Mouse (Mus musculus): ENCODE data around the gene Car10.

Gene Car10

GRCm38 (mm10) chr11:93097941-93098828 lies at the start of gene Car10:
Gene Car10 (plus strand): TSS chr11:93098028.
- DNase-seq: peak; percentile 25

GRCm38 (mm10) chr11:93065021-93065420 lies 32.8 kb upstream of the Car10 start:
- no peak for DNase-seq

- DNase-seq: no peak
Observed at GRCm38 (mm10) chr11:93065656-93066181, 32.1 kb upstream of the Car10 start.

DNA sequence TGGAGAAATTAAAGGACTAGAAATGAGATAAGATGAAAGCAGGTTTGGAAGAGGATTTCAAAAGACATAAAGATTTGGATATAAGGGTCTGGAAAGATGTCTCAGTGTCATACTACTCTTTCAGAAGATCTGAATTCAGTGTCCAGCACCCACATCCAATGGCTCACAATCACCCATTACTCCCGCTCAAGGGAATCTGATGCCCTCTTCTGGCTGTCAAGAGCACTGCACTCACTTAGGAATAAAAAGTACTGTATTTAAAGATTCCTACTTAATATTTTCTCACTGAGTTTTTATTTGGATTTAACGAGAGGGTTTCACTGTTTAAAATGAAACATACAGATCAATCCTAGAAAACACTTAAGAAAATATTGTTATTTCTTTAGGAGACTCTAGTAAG lies 2.2 kb upstream of the Car10 start:
- no peak for DNase-seq

DNA sequence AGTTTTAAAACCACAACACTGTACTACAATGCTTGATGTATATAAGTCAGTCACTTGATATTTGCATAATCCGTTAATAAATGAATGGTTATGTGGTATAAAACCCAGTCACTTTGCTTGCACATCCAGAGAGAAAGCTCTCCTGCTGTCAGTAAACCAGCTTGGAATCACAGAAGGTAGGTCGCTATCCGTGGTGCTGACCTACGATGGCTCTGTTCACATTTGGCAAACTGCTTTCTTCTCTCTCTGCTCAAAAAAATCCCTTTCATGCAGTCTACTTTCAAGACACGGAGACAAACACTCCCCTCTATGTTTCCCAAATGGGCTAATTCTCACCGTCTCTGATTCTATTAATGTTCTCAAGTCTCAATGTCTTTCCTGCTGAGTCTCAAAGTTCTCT lies 827 bp upstream of the Car10 start:
- DNase-seq: no peak

DNA sequence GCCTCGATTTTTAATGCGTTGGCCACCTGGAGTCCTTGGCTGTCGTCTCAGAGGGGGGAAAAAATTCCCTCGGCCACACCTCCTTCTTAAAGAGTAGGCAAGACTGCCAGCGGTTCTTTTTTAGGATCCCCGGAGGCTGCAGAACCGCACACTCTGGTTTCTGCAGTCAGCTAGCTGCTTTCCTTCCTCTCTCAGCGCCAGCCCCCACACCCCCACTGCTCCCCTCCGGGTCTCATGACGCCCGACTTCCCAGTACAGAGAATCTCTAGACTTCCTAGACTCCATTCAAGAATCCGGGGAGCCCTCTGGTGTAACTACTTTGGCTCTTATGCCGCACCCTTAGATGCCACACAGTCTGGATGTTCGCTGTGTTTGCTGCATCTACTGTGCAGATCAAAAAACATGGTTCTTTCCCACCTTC lies 387 bp upstream of the Car10 start:
- DNase-seq: peak; percentile 16

DNA sequence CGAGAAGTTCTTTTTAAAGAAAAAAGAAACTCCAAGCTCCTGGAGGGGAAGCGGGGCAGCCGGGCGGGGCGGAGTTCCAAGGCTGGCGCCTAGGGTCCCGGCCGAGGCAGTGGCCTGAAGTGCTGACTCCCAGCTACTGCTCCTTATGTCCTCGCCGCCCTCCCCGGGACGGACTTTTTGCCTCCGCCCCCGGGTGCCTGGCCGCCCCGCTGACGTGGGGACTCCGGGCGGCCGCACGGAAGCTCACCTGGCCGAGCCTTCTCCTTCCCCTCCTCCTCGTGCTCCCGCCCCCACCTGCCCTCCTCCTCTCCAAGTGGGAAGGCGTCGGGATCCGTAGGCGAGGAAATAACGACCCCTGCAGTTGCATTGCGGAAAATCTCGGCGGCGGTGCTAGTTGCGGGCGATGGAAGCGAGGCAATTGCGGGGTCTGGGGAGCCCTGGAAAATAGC lies 1.1 kb downstream of the Car10 start:
- peak; percentile 67 for DNase-seq

GRCm38 (mm10) chr11:93099431-93100370 lies 1.9 kb downstream of the Car10 start:
- DNase-seq: peak; percentile 23

DNA sequence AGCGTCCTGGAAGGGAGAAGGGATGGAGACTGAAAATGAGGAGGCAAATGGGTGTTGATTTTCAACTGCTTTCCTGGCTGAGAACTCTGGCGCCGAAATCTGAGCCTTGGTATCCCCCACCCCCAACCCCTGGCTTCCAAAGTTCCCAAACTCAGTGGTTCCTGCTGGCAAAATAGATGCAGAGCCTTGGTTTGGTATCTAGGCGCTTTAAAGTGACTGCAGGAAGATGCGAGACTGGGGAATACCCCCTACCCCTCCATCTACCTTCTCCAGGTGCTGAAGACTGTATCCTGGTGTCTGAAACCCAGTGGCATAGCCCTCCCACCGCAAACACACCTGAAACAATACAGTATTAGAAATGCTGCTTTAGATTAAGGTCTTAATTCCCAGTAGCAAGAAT lies 2.8 kb downstream of the Car10 start:
- no peak for DNase-seq

GRCm38 (mm10) chr11:93101106-93101505 lies 3.3 kb downstream of the Car10 start:
- DNase-seq: no peak

DNA sequence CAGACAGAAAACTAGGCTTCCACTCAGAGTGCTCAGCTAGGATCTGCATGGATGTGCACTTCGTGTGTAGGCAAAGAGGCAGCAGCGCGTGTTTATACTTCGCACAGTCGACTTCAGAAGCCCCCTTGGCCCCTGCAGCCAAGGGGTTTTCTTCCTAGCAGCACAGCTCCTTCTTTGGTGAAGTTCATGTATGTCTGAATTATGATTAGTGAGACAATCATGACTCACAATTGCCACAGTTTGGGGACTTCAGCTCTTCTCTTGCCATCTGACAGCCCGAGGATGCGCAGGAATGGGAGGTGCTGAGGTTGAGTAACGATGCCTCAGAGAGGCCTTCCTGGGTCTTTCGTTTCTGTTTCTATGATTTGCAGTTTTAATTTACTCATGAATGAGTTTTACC lies 4.5 kb downstream of the Car10 start:
- DNase-seq: no peak

GRCm38 (mm10) chr11:93103101-93103815 lies 5.4 kb downstream of the Car10 start:
- no peak for DNase-seq

GRCm38 (mm10) chr11:93109451-93109850 lies 11.6 kb downstream of the Car10 start:
- no peak for DNase-seq

GRCm38 (mm10) chr11:93120766-93121415 lies 23.1 kb downstream of the Car10 start:
- DNase-seq: no peak

- DNase-seq: no peak
Observed at GRCm38 (mm10) chr11:93123691-93124090, 25.9 kb downstream of the Car10 start.

DNA sequence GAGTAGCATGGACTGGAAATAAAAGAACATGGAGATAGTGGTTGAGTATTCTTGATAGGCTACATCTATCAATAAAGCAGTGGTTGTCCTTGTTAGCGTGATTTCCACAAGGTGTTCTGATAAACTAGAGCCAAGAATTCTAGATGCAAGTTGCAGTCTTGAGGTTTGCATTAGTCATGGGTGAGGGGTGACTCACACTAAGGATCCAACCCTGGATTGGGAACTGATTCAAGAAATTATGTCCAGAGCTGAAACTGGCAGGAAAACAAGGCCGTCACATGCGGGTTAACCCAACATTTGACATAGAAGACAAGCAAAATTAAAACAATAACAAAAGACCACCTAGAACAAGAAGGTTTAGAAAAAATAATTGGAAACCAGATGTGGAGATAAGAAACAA lies 28.6 kb downstream of the Car10 start:
- no peak for DNase-seq

- DNase-seq: no peak
Observed at GRCm38 (mm10) chr11:93128481-93128880, 30.7 kb downstream of the Car10 start.

- DNase-seq: no peak
Observed at GRCm38 (mm10) chr11:93137841-93138240, 40.0 kb downstream of the Car10 start.

DNA sequence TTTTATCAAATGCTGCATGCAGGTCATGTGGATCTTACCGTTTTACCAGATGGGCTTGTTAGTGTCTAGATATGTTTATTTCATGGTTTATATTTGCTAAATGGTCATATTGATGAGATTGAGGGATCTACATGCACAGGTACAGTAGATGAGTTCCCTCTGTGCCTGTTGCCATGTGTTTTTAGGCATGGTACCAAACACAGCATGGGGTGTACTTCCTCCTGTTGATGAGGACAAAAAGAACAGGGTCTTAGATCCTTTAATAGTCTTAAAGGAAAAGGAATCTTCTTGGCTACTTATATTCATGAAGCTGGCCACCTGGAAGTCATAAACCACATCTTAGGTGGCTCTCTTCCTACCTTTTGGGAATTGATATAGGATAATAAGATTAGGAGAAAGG lies 43.9 kb downstream of the Car10 start:
- no peak for DNase-seq

DNA sequence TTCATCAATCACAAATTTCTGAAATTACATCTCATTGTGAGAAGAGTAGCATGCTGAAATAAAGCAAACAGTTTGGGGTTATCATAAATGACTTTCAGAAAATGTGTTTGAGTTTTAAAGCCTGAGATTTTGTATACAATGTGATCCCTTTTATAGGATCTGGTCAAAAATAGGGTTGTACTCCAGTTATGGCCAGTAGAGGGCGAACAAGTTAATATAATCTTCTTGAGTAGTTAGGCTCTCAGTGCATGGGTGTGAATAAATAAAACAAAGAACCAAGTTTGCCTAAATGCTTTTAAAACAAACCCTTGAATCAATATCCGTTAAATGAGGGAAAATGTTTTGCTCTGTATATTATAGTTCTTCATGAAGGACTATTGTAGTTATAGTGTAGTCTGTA lies 46.7 kb downstream of the Car10 start:
- peak; percentile 29 for DNase-seq

GRCm38 (mm10) chr11:93154910-93155309 lies 57.1 kb downstream of the Car10 start:
- no peak for DNase-seq

- no peak for DNase-seq
Observed at GRCm38 (mm10) chr11:93172430-93172829, 74.6 kb downstream of the Car10 start.

Measured in right cerebral cortex, postnatal 4 days (tissue).